Mouse (Mus musculus) forebrain, embryonic 10.5 days (tissue): ENCODE measurements around the gene Uggt2. TPM values are rescaled to one million over a fixed set of nuclear protein-coding genes. Genes with fewer than 3 reads are reported as not detected.

ENCODE experiments used
- DNase-seq: peaks from one replicate; pipeline ENCODE4 v3.0.0-alpha.2; 2017; ENCODE audit warnings: low spot score; ENCODE audit errors: extremely low spot score
- H3K27ac ChIP-seq: fragments of 300-500 bp; sonication (generic); 2 replicates; pipeline ENCODE4 v1.5.1; 2016; ENCODE audit warnings: mild to moderate bottlenecking
- H3K27me3 ChIP-seq: fragments of 300-500 bp; sonication (generic); 2 replicates; pipeline ENCODE4 v1.6.1; 2016; ENCODE audit warnings: mild to moderate bottlenecking; ENCODE audit not compliant: poor library complexity, severe bottlenecking
- H3K36me3 ChIP-seq: fragments of 300-500 bp; sonication (generic); replicated peaks from 2 replicates; pipeline ENCODE4 v1.6.1; 2016; ENCODE audit warnings: mild to moderate bottlenecking, moderate library complexity
- H3K4me1 ChIP-seq: fragments of 300-500 bp; sonication (generic); 2 replicates; pipeline ENCODE4 v1.6.1; 2016
- H3K4me3 ChIP-seq: fragments of 300-500 bp; sonication (generic); 2 replicates; pipeline ENCODE4 v1.5.1; 2016; ENCODE audit warnings: mild to moderate bottlenecking, moderate library complexity
- H3K9me3 ChIP-seq: fragments of 300-500 bp; sonication (generic); 2 replicates; pipeline ENCODE4 v1.6.1; 2016; ENCODE audit warnings: mild to moderate bottlenecking, moderate library complexity
- WGBS: fragments of 180-500 bp; shearing (Covaris S2); methylation state at CpG from one replicate; pipeline ENCODE4 v1.1.7; 2016; 5-methylcytosine and 5-hydroxymethylcytosine counted together
- polyA plus RNA-seq: library from polyadenylated mRNA; unstranded; fragments of >200 nt; fragmentation: Nextera tagmentation; extraction: Ambion mirVana; gene quantifications from 2 replicates; pipeline ENCODE4 v1.2.1, GENCODE M21; 2016

Gene Uggt2
- polyA plus RNA-seq, 1 experiment from 2014 or later = 15.8 TPM

DNA sequence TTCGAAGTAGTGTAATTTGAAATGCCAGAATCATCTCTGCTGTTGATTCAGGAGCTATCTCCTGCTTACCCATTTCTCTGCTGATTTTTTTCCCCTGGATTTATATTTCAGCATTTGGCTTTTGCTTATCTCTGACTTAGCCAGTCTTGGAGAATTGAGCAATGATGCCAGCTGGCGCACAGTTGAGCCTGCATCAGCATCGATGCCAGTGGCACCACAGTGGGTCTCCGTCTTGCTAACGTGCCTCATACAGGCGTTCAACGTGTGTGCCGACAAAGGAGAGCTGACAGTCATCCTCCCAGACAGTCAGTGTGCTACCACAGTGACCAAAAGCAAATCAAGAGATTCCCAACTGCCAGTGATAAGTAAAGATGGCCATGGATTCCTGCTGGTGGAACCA lies 8.4 kb upstream of the Uggt2 start:
- Histone ChIP-seq H3K4me3 (no peak overlapping the region), H3K36me3 (no peaks in the 10 kb centered on the region), H3K27me3 (no peaks in the 10 kb centered on the region), H3K27ac (no peak overlapping the region), H3K9me3 (no peaks in the 10 kb centered on the region), H3K4me1 (no peaks in the 10 kb centered on the region)
- DNase-seq = no peak
- WGBS = 90% methylated on average over 8 of the region's 8 CpGs

DNA sequence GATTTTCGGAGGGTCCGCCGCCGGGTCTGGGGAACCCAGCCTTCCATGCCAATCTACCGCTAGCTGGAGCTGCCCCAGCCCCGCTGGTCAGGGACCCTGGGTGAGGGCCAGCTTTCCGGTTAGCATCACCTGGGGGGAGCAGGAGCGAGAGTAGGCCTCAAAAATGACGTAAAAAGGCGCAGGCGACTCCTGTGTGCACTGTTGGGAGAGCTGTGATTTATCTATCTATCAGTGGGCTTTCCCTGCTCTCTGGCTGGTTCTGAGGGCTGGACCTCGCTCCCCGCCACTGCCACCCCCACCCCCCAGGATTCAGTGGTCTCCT lies 301 bp upstream of the Uggt2 start:
- WGBS = 0% methylated on average over 13 of the region's 13 CpGs
- DNase-seq = no peak
- Histone ChIP-seq H3K27ac (peak overlapping the region; percentile 96), H3K4me1 (peaks cover 25% of the 10 kb centered on the region), H3K9me3 (no peaks in the 10 kb centered on the region), H3K27me3 (no peaks in the 10 kb centered on the region), H3K36me3 (peaks cover 6% of the 10 kb centered on the region), H3K4me3 (peak overlapping the region; percentile 84)

DNA sequence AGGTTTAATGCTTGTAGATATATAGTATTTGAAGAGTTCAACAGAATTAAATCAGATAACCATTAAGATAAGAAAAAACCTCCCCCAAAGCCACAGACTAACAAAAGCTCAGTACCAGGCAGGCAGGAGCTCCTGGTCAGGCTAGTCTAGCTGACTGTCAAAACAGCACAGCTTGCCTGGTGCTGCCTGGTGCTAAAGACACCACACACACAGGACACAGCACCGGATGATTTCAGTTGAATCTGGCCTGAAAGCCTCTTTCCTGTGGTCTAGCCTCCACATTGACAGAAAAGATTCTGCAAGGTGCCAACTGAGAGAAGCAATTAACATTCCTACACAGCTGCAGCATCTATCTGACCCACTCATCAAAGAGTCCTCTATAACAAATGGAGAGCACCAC lies 37.4 kb downstream of the Uggt2 start:
- Histone ChIP-seq H3K36me3 (peaks cover 46% of the 10 kb centered on the region), H3K27me3 (no peaks in the 10 kb centered on the region), H3K4me1 (no peaks in the 10 kb centered on the region), H3K27ac (no peak overlapping the region), H3K4me3 (no peak overlapping the region), H3K9me3 (no peaks in the 10 kb centered on the region)
- WGBS = 78% methylated on average over 1 of the region's 1 CpGs
- no peak for DNase-seq

GRCm38 (mm10) chr14:119060682-119061081 lies 38.5 kb downstream of the Uggt2 start:
- H3K4me1 ChIP-seq = no peaks in the 10 kb centered on the region
- H3K36me3 ChIP-seq = peaks cover 52% of the 10 kb centered on the region
- no peak for DNase-seq
- H3K27me3 ChIP-seq = no peaks in the 10 kb centered on the region
- H3K9me3 ChIP-seq = no peaks in the 10 kb centered on the region
- no peak overlapping the region for H3K27ac ChIP-seq
- 96% methylated on average over 2 of the region's 2 CpGs for WGBS
- H3K4me3 ChIP-seq = no peak overlapping the region

DNA sequence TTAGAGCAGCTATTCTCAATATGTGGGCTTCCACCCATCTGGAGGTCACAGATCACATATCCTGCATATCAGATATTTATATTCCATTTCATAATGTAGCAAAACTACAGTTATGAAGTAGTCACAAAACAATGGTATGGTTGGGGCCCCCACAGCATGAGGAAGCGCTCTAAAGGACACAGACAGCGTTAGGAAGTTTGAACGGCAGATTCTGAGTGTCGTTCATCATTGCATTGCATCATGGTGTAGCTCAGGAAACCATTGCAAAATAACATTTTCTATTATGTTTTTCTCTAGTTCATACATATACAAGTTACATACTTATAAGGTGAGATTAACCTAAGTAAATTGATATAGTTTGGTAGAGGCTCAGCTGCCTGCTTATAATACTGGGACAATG lies 42.2 kb downstream of the Uggt2 start:
- no peak overlapping the region for H3K27ac ChIP-seq
- no peaks in the 10 kb centered on the region for H3K27me3 ChIP-seq
- DNase-seq = no peak
- WGBS = 93% methylated on average over 4 of the region's 4 CpGs
- no peaks in the 10 kb centered on the region for H3K9me3 ChIP-seq
- H3K4me1 ChIP-seq = no peaks in the 10 kb centered on the region
- peaks cover 68% of the 10 kb centered on the region for H3K36me3 ChIP-seq
- no peak overlapping the region for H3K4me3 ChIP-seq

DNA sequence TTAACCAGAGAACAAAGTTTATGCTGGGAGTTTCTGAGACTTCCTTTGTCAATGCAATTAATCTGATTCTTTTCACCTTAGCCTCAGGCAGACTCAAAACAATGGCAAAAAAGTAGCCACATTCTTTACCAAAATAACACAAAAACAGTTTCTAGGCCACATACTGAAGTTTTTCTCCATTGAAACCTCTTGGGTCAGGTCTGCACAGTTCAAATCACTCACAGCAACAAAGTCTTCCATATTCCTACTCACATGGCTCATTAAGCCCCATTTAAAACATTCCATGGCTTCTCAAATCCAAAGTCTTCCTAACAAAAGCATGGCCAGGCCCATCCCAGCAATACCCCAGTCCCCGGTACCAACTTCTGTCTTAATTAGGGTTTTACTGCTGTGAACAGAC lies 46.3 kb downstream of the Uggt2 start:
- WGBS = 39% methylated on average over 1 of the region's 1 CpGs
- Histone ChIP-seq H3K9me3 (no peaks in the 10 kb centered on the region), H3K4me3 (no peak overlapping the region), H3K36me3 (peaks cover 66% of the 10 kb centered on the region), H3K4me1 (no peaks in the 10 kb centered on the region), H3K27me3 (no peaks in the 10 kb centered on the region), H3K27ac (no peak overlapping the region)
- no peak for DNase-seq

DNA sequence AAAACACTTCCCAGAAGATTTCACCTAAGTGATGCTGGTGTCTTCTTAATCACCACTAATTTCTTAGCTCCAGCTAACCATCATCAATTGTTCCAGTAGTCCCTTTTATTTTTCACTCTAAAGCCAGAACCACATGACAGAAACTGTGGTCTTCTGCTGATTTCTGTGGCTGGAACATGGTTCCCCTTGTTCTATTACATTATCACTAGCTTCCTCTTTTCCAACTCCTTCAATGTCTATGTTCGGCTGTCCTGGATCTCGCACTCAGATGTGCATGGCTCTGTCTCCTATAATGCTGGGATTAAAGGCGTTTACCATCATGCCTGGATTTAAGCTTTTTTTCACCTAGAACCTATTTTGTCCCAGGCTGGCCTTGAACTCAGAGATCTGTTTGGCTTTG lies 46.9 kb downstream of the Uggt2 start:
- Histone ChIP-seq H3K36me3 (peaks cover 63% of the 10 kb centered on the region), H3K27me3 (no peaks in the 10 kb centered on the region), H3K9me3 (no peaks in the 10 kb centered on the region), H3K4me1 (no peaks in the 10 kb centered on the region), H3K4me3 (no peak overlapping the region), H3K27ac (no peak overlapping the region)
- WGBS = 89% methylated on average over 3 of the region's 3 CpGs
- no peak for DNase-seq

DNA sequence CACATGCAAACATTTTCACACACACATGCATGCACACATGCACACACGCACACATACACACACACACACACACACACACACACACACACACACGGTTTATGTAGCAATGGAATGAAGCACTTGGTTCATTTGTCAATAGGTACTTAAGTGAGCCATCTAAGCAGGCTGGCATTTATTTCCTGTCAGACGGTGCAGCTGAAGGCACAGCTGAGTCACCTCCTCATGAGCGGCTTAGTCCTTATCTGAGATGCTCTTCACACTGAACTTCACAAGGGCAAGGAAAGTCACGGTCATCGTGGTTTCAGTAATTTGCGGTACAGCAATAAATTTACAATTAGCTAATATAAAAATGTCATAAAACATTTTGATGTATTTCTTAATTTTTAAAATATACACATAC lies 55.5 kb downstream of the Uggt2 start:
- Histone ChIP-seq H3K9me3 (no peaks in the 10 kb centered on the region), H3K4me3 (no peak overlapping the region), H3K4me1 (no peaks in the 10 kb centered on the region), H3K27ac (no peak overlapping the region), H3K36me3 (peaks cover 32% of the 10 kb centered on the region), H3K27me3 (no peaks in the 10 kb centered on the region)
- no peak for DNase-seq
- 94% methylated on average over 7 of the region's 7 CpGs for WGBS

- DNase-seq = peak; percentile 31
- Histone ChIP-seq H3K4me1 (peaks cover 14% of the 10 kb centered on the region), H3K36me3 (peaks cover 42% of the 10 kb centered on the region), H3K27me3 (no peaks in the 10 kb centered on the region), H3K4me3 (no peak overlapping the region), H3K27ac (no peak overlapping the region), H3K9me3 (no peaks in the 10 kb centered on the region)
- WGBS = 63% methylated on average over 1 of the region's 1 CpGs
Observed at GRCm38 (mm10) chr14:119040253-119040652, 59.0 kb downstream of the Uggt2 start.

DNA sequence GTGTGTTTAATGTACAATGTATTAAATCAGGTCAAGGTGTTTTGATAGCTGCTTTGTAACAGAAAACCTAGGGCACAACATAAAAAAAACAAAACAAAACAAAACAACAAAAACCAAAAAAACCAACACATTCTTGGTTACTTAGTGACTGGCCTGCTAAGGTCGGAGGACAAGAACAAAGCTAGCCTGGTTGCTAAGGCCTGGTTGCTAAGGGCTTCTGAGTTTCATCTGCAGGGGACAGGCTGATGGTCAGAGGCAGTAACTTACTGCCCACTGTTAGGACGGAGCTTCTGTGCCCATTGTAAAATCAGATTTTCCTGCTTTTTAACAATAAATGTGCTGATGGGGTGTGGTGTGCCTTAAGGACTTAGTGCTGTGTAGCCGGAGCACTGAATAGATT lies 61.5 kb downstream of the Uggt2 start:
- peaks cover 14% of the 10 kb centered on the region for H3K4me1 ChIP-seq
- H3K9me3 ChIP-seq = no peaks in the 10 kb centered on the region
- peak; percentile 44 for DNase-seq
- 40% methylated on average over 3 of the region's 3 CpGs for WGBS
- no peak overlapping the region for H3K4me3 ChIP-seq
- no peaks in the 10 kb centered on the region for H3K27me3 ChIP-seq
- no peak overlapping the region for H3K27ac ChIP-seq
- H3K36me3 ChIP-seq = peaks cover 55% of the 10 kb centered on the region

- peaks cover 58% of the 10 kb centered on the region for H3K36me3 ChIP-seq
- 86% methylated on average over 12 of the region's 12 CpGs for WGBS
- DNase-seq = no peak
- H3K9me3 ChIP-seq = no peaks in the 10 kb centered on the region
- no peak overlapping the region for H3K27ac ChIP-seq
- peaks cover 14% of the 10 kb centered on the region for H3K4me1 ChIP-seq
- H3K4me3 ChIP-seq = no peak overlapping the region
- H3K27me3 ChIP-seq = no peaks in the 10 kb centered on the region
Observed at GRCm38 (mm10) chr14:119037076-119037683, 62.0 kb downstream of the Uggt2 start.

DNA sequence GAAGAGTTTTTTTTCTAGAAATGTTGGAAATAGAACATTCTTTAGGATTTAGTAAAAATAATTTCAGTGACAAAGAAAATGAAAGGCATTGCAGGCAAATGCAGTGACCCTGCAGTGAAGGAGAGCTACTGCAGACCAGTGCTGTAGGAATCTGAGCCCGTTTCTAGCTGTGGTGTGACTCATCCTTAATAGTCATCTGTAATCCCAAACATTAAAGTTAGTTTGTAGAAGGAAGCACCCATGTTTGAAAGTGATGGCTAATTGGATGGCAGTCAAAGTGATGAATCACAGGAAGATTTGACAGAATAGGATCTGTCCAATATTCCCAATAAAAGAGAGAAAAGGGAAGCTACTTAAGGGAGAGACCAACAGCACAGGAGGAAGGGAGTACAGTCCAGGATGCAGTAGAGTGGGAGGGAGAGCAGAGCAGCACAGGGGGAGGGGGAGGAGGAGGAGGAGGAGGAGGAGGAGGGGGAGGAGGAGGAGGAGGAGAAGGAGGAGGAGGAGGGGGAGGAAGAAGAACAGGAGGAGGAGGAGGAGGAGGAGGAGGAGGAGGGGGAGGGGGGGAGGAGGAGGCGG lies 71.5 kb downstream of the Uggt2 start:
- Histone ChIP-seq H3K27ac (no peak overlapping the region), H3K9me3 (no peaks in the 10 kb centered on the region), H3K27me3 (no peaks in the 10 kb centered on the region), H3K4me1 (no peaks in the 10 kb centered on the region), H3K4me3 (no peak overlapping the region), H3K36me3 (peaks cover 50% of the 10 kb centered on the region)
- WGBS = 69% methylated on average over 2 of the region's 2 CpGs
- no peak for DNase-seq

- peak; percentile 46 for DNase-seq
Observed at GRCm38 (mm10) chr14:119027130-119027529, 72.1 kb downstream of the Uggt2 start.

GRCm38 (mm10) chr14:119025889-119026288 lies 73.3 kb downstream of the Uggt2 start:
- Histone ChIP-seq H3K4me3 (no peak overlapping the region), H3K4me1 (no peaks in the 10 kb centered on the region)

More at GRCm38 (mm10) chr14:119027130-119027529, 72.1 kb downstream of the Uggt2 start:
- no peaks in the 10 kb centered on the region for H3K27me3 ChIP-seq
- H3K27ac ChIP-seq = no peak overlapping the region
- WGBS = 60% methylated on average over 4 of the region's 4 CpGs
- H3K4me3 ChIP-seq = no peak overlapping the region
- H3K4me1 ChIP-seq = no peaks in the 10 kb centered on the region
- H3K9me3 ChIP-seq = no peaks in the 10 kb centered on the region
- peaks cover 47% of the 10 kb centered on the region for H3K36me3 ChIP-seq

More at GRCm38 (mm10) chr14:119025889-119026288, 73.3 kb downstream of the Uggt2 start:
- no peak for DNase-seq
- Histone ChIP-seq H3K9me3 (no peaks in the 10 kb centered on the region), H3K27me3 (no peaks in the 10 kb centered on the region), H3K36me3 (peaks cover 34% of the 10 kb centered on the region), H3K27ac (no peak overlapping the region)
- 72% methylated on average over 5 of the region's 5 CpGs for WGBS
